Mouse (Mus musculus) kidney, adult 2 months (tissue): ENCODE measurements around the gene Atf3.

Experiments used
- CTCF ChIP-seq: fragments of 200-500 bp; conservative IDR thresholded peaks from 2 replicates; pipeline ENCODE4 v1.5.1; 2011; ENCODE audit warnings: low read depth, mild to moderate bottlenecking, control low read depth, low read length, moderate library complexity, mixed read lengths; ENCODE audit not compliant: insufficient read depth, insufficient read length
- POLR2A ChIP-seq: fragments of 200-500 bp; IDR thresholded peaks from one replicate; pipeline ENCODE4 v1.6.1; 2011; ENCODE audit warnings: low read depth, low read length, control low read depth

- no peak for TF ChIP-seq CTCF
- peak; percentile 30 for TF ChIP-seq POLR2A
Measured at GRCm38 (mm10) chr1:191224302-191224980, 6.6 kb upstream of the Atf3 start.
